Mouse (Mus musculus) kidney, adult 2 months (tissue): Measurements from ENCODE around the gene Gm9508. TPM values are rescaled to one million over a fixed set of nuclear protein-coding genes. Genes with fewer than 3 reads are reported as not detected.

ENCODE experiments used
- DNase-seq: peaks from one replicate; pipeline ENCODE4 v3.0.0; 2021
- H3K27ac ChIP-seq: fragments of 200-500 bp; 2 replicates; pipeline ENCODE4 v1.5.1; 2012; ENCODE audit warnings: low read depth, low read length, control low read depth, inconsistent platforms; ENCODE audit not compliant: insufficient read depth
- H3K27me3 ChIP-seq: fragments of 200-500 bp; replicated peaks from 2 replicates; pipeline ENCODE4 v1.6.1; 2012; ENCODE audit warnings: mild to moderate bottlenecking, moderate library complexity, low read length, inconsistent platforms; ENCODE audit not compliant: control insufficient read depth, insufficient read depth
- H3K36me3 ChIP-seq: fragments of 200-500 bp; 2 replicates; pipeline ENCODE4 v1.6.1; 2012; ENCODE audit warnings: mild to moderate bottlenecking, moderate library complexity, low read length, inconsistent platforms; ENCODE audit not compliant: control insufficient read depth, insufficient read depth
- H3K4me1 ChIP-seq: fragments of 200-500 bp; 2 replicates; pipeline ENCODE4 v1.6.1; 2011; ENCODE audit warnings: low read length; ENCODE audit not compliant: control insufficient read depth, insufficient read depth
- H3K4me3 ChIP-seq: fragments of 200-500 bp; 2 replicates; pipeline ENCODE4 v1.5.1; 2011; ENCODE audit warnings: mild to moderate bottlenecking, low read depth, low read length, control low read depth; ENCODE audit not compliant: insufficient read depth
- CTCF ChIP-seq: fragments of 200-500 bp; conservative IDR thresholded peaks from 2 replicates; pipeline ENCODE4 v1.5.1; 2011; ENCODE audit warnings: low read depth, mild to moderate bottlenecking, control low read depth, low read length, moderate library complexity, mixed read lengths; ENCODE audit not compliant: insufficient read depth, insufficient read length
- POLR2A ChIP-seq: fragments of 200-500 bp; IDR thresholded peaks from one replicate; pipeline ENCODE4 v1.6.1; 2011; ENCODE audit warnings: low read depth, low read length, control low read depth
- WGBS: fragments of 180-500 bp; shearing (Covaris S2); methylation state at CpG from one replicate; pipeline ENCODE4 v1.1.7; 2018; 5-methylcytosine and 5-hydroxymethylcytosine counted together
- polyA plus RNA-seq: library from polyadenylated mRNA; depleted of rRNA; stranded (reverse); fragments of >200 nt; gene quantifications from 2 replicates; pipeline ENCODE4 v1.2.3, GENCODE M21; 2012

Gene Gm9508
- polyA plus RNA-seq, 1 experiment = not detected

DNA sequence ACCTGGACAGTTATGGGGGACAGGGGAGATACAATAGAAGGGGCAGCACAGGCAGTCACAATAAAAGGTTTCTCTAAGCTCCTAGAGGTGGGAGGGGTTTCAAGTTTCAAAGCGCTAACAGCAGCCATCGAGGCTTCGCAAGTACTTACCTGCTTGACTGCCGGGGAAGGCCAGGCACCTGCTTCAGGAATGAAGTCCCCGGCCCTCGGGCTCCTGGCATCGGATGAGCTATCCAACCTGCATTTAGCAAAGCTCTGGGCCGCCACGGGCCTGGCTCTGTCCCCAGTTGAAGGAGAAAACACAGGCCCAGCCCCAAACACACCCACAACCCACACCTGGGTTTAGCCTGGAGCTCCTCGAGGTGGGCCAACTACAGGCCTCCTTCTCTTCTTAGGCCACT is 10.0 kb downstream of the Gm9508 start:
- H3K27me3 ChIP-seq = no peaks in the 10 kb centered on the region
- WGBS = 32% methylated on average over 10 of the region's 10 CpGs
- H3K4me1 ChIP-seq = no peaks in the 10 kb centered on the region

GRCm38 (mm10) chr10:77685895-77686664 is 11.0 kb downstream of the Gm9508 start, which contains the start of gene Tspear:
Gene Tspear (plus strand): TSS chr10:77686569.
- H3K36me3 ChIP-seq = no peaks in the 10 kb centered on the region
- H3K27ac ChIP-seq = no peak within 1 kb of the TSS
- no peak for DNase-seq
- no peak within 1 kb of the TSS for H3K4me3 ChIP-seq
- WGBS = 14% methylated on average over 22 of the region's 22 CpGs
- TF ChIP-seq CTCF (no peak), POLR2A (no peak)
- no peaks in the 10 kb centered on the region for H3K4me1 ChIP-seq
- H3K27me3 ChIP-seq = no peaks in the 10 kb centered on the region

More for the DNA sequence above, 10.0 kb downstream of the Gm9508 start:
- no peak overlapping the region for H3K27ac ChIP-seq
- H3K36me3 ChIP-seq = no peaks in the 10 kb centered on the region
- no peak for TF ChIP-seq POLR2A
- TF ChIP-seq CTCF = no peak
- H3K4me3 ChIP-seq = no peak overlapping the region
- DNase-seq = no peak

GRCm38 (mm10) chr10:77684181-77684580 is 12.9 kb downstream of the Gm9508 start:
- Histone ChIP-seq H3K27me3 (no peaks in the 10 kb centered on the region), H3K4me3 (no peak overlapping the region), H3K4me1 (no peaks in the 10 kb centered on the region), H3K27ac (no peak overlapping the region), H3K36me3 (no peaks in the 10 kb centered on the region)
- DNase-seq = no peak
- no peak for TF ChIP-seq CTCF
- no peak for TF ChIP-seq POLR2A
- WGBS = 30% methylated on average over 8 of the region's 8 CpGs

GRCm38 (mm10) chr10:77682994-77683393 is 14.0 kb downstream of the Gm9508 start:
- WGBS = 83% methylated on average over 7 of the region's 7 CpGs
- Histone ChIP-seq H3K27ac (no peak overlapping the region), H3K27me3 (peaks cover 3% of the 10 kb centered on the region; the same call in 1 of the 2 replicates), H3K4me1 (no peaks in the 10 kb centered on the region), H3K36me3 (no peaks in the 10 kb centered on the region), H3K4me3 (no peak overlapping the region)
- DNase-seq = no peak
- TF ChIP-seq CTCF (no peak), POLR2A (no peak)

GRCm38 (mm10) chr10:77677562-77677961 is 19.5 kb downstream of the Gm9508 start:
- Histone ChIP-seq H3K4me3 (no peak overlapping the region), H3K27me3 (peaks cover 3% of the 10 kb centered on the region; the same call in 1 of the 2 replicates), H3K27ac (no peak overlapping the region), H3K4me1 (no peaks in the 10 kb centered on the region), H3K36me3 (no peaks in the 10 kb centered on the region)
- under 1% methylated on average over 35 of the region's 35 CpGs for WGBS
- no peak for DNase-seq
- no peak for TF ChIP-seq CTCF

DNA sequence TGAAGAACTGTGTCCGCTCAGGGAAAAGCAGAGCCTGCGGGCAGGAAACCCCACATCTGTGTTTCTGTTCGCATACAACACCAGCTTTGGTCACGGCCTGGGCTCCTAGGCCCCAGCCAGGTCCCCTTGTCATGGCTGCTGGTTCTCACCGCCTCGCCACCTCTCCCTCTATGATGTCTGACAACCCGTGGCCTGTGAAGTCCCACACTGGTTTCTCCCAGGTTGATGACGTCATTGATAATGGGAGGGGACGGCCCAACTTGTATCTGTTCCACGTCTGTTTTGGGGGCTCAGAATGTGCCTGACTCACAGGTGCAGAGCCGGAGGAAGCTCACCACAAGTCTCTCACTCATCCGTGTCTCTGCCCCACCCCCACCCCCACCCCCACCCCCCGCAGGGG is 23.3 kb downstream of the Gm9508 start:
- TF ChIP-seq POLR2A = no peak
- no peak for TF ChIP-seq CTCF

DNA sequence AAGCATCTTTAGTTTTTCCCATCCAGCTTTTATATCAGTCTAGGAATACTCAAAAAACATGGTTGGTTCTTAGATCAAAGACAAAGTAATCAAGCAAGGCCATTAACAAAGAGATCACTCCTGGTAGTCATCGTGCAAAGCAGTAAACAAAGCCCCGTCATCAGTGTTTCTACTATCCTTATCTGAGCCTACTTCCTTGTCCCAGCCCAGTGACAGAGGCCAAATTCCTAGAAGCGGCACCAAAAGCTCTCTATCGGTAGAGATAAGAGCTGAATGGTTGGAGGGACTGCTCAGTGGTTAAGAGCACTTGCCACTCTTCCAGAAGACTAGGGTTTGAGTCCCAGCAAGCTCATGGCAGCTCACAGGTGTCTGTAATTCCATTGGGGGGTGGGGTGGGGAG is 25.5 kb downstream of the Gm9508 start:
- TF ChIP-seq POLR2A (no peak), CTCF (no peak)
- H3K27me3 ChIP-seq = no peaks in the 10 kb centered on the region
- no peaks in the 10 kb centered on the region for H3K36me3 ChIP-seq
- no peaks in the 10 kb centered on the region for H3K4me1 ChIP-seq
- no peak for DNase-seq
- H3K4me3 ChIP-seq = no peak overlapping the region
- WGBS = 73% methylated on average over 4 of the region's 4 CpGs
- H3K27ac ChIP-seq = no peak overlapping the region

More for the DNA sequence above, 23.3 kb downstream of the Gm9508 start:
- Histone ChIP-seq H3K36me3 (no peaks in the 10 kb centered on the region), H3K27ac (no peak overlapping the region), H3K4me3 (no peak overlapping the region), H3K4me1 (no peaks in the 10 kb centered on the region), H3K27me3 (peaks cover 3% of the 10 kb centered on the region; the same call in 1 of the 2 replicates)
- 54% methylated on average over 13 of the region's 13 CpGs for WGBS
- no peak for DNase-seq
